Mouse (Mus musculus): ENCODE results near the gene Lkaaear1.

The Lkaaear1 gene

GRCm38 (mm10) chr2:181698241-181698640 is at the start of gene Lkaaear1:
Gene Lkaaear1 (minus strand): TSS chr2:181698442.
- DNase-seq = no peak

- peak; percentile 28 for DNase-seq
These were observed 31.8 kb upstream of the Lkaaear1 start for GRCm38 (mm10) chr2:181730051-181730450.

GRCm38 (mm10) chr2:181727659-181728262 is 29.5 kb upstream of the Lkaaear1 start:
- no peak for DNase-seq

GRCm38 (mm10) chr2:181722213-181722612 is 24.0 kb upstream of the Lkaaear1 start:
- DNase-seq = peak; percentile 66

- DNase-seq = no peak
These were observed 23.0 kb upstream of the Lkaaear1 start for GRCm38 (mm10) chr2:181721200-181721599.

- no peak for DNase-seq
These were observed 21.8 kb upstream of the Lkaaear1 start for GRCm38 (mm10) chr2:181720061-181720460.

GRCm38 (mm10) chr2:181716991-181717390 is 18.7 kb upstream of the Lkaaear1 start:
- no peak for DNase-seq

- DNase-seq = no peak
These were observed 17.1 kb upstream of the Lkaaear1 start for GRCm38 (mm10) chr2:181715382-181715781.

GRCm38 (mm10) chr2:181714903-181715326 is 16.7 kb upstream of the Lkaaear1 start, which contains the start of gene Oprl1:
Gene Oprl1 (plus strand): TSS chr2:181715016.
- peak; percentile 58 for DNase-seq

GRCm38 (mm10) chr2:181713749-181714148 is 15.5 kb upstream of the Lkaaear1 start:
- no peak for DNase-seq

- peak; percentile 41 for DNase-seq
These were observed 8.4 kb upstream of the Lkaaear1 start for GRCm38 (mm10) chr2:181706668-181707067.

- DNase-seq = no peak
These were observed 1.3 kb downstream of the Lkaaear1 start for GRCm38 (mm10) chr2:181696801-181697420.

GRCm38 (mm10) chr2:181695776-181696175 is 2.5 kb downstream of the Lkaaear1 start:
- DNase-seq = no peak

GRCm38 (mm10) chr2:181694581-181694980 is 3.7 kb downstream of the Lkaaear1 start:
- DNase-seq = no peak

GRCm38 (mm10) chr2:181693339-181694280 is 4.6 kb downstream of the Lkaaear1 start, which contains the start of gene Rgs19:
Gene Rgs19 (minus strand): TSS chr2:181693977.
- DNase-seq = peak; percentile 91

GRCm38 (mm10) chr2:181692304-181692703 is 5.9 kb downstream of the Lkaaear1 start:
- DNase-seq = no peak

- DNase-seq = peak; percentile 42
These were observed 6.7 kb downstream of the Lkaaear1 start for GRCm38 (mm10) chr2:181691571-181691970.

GRCm38 (mm10) chr2:181691083-181691482 is 7.2 kb downstream of the Lkaaear1 start:
- no peak for DNase-seq

- DNase-seq = peak; percentile 51
These were observed 8.6 kb downstream of the Lkaaear1 start for GRCm38 (mm10) chr2:181689466-181690160.

- no peak for DNase-seq
These were observed 10.7 kb downstream of the Lkaaear1 start for GRCm38 (mm10) chr2:181687586-181687985.

GRCm38 (mm10) chr2:181685686-181686085 is 12.6 kb downstream of the Lkaaear1 start:
- DNase-seq = no peak

GRCm38 (mm10) chr2:181684713-181685112 is 13.5 kb downstream of the Lkaaear1 start:
- no peak for DNase-seq

- DNase-seq = no peak
These were observed 14.9 kb downstream of the Lkaaear1 start for GRCm38 (mm10) chr2:181683381-181683780.

Data from thymus, postnatal 4 days (tissue).